Mouse (Mus musculus): ENCODE results near the gene Esrra. TPM values are rescaled to one million over a fixed set of nuclear protein-coding genes. Genes with fewer than 3 reads are reported as not detected.
"Not testable (repeated sequence)": the region's sequence is repeated elsewhere in the genome, so short reads cannot be mapped to it uniquely, and the experiment has no call there.

Gene Esrra
- total RNA-seq, 2 experiments from 2014 or later = 30.4 to 32.7 TPM

- intact Hi-C loops (cut with DNase I) = loop anchor here (5.0 kb wide), 1 partner anchor 44 kb away; no protein-coding TSS in a partner anchor
Measured at GRCm38 (mm10) chr19:6906199-6906598, 15.4 kb downstream of the Esrra start.

GRCm38 (mm10) chr19:6905498-6906159 is 16.0 kb downstream of the Esrra start:
- no peak for DNase-seq
- intact Hi-C loops (cut with DNase I) = loop anchor here (5.0 kb wide), 1 partner anchor 43 kb away; no protein-coding TSS in a partner anchor

More at GRCm38 (mm10) chr19:6906199-6906598, 15.4 kb downstream of the Esrra start:
- no peak for DNase-seq

- intact Hi-C loops (cut with DNase I) = loop anchor here (5.0 kb wide), 1 partner anchor 43 kb away; no protein-coding TSS in a partner anchor
- no peak for DNase-seq
Measured at GRCm38 (mm10) chr19:6904846-6905245, 16.8 kb downstream of the Esrra start.

GRCm38 (mm10) chr19:6903031-6903430 is 18.6 kb downstream of the Esrra start:
- intact Hi-C loops (cut with DNase I) = no loop called here
- DNase-seq = no peak

- intact Hi-C loops (cut with DNase I) = no loop called here
- DNase-seq = no peak
Measured at GRCm38 (mm10) chr19:6899641-6900040, 22.0 kb downstream of the Esrra start.

- DNase-seq; intact Hi-C loops (cut with DNase I): not testable (repeated sequence)
Measured at GRCm38 (mm10) chr19:6895608-6896305, 25.9 kb downstream of the Esrra start.

GRCm38 (mm10) chr19:6893731-6894451 is 27.7 kb downstream of the Esrra start:
- no peak for DNase-seq
- intact Hi-C loops (cut with DNase I) = no loop called here

GRCm38 (mm10) chr19:6892512-6892911 is 29.1 kb downstream of the Esrra start:
- intact Hi-C loops (cut with DNase I) = no loop called here
- DNase-seq = no peak

GRCm38 (mm10) chr19:6877965-6878364 is 43.6 kb downstream of the Esrra start:
- no peak for DNase-seq
- intact Hi-C loops (cut with DNase I) = no loop called here

GRCm38 (mm10) chr19:6876799-6877198 is 44.8 kb downstream of the Esrra start:
- no peak for DNase-seq
- intact Hi-C loops (cut with DNase I) = no loop called here

- no peak for DNase-seq
- intact Hi-C loops (cut with DNase I) = no loop called here
Measured at GRCm38 (mm10) chr19:6875834-6876233, 45.8 kb downstream of the Esrra start.

- intact Hi-C loops (cut with DNase I) = no loop called here
- DNase-seq = no peak
Measured at GRCm38 (mm10) chr19:6874257-6874656, 47.4 kb downstream of the Esrra start.

GRCm38 (mm10) chr19:6872701-6873100 is 48.9 kb downstream of the Esrra start:
- intact Hi-C loops (cut with DNase I) = no loop called here
- DNase-seq = no peak

GRCm38 (mm10) chr19:6871574-6872271 is 49.9 kb downstream of the Esrra start:
- no peak for DNase-seq
- intact Hi-C loops (cut with DNase I) = no loop called here

- DNase-seq = no peak
- intact Hi-C loops (cut with DNase I) = no loop called here
Measured at GRCm38 (mm10) chr19:6869355-6869754, 52.3 kb downstream of the Esrra start.

GRCm38 (mm10) chr19:6861451-6861850 is 60.2 kb downstream of the Esrra start:
- intact Hi-C loops (cut with DNase I) = loop anchor here (5.0 kb wide), 1 partner anchor 46 kb away; the partner anchor contains the start of gene Trmt112
- DNase-seq = no peak

Small RNA genes lying within 50 kb of the gene (microRNA-seq; reads per million reads assigned to microRNA genes)
- gene Mir6990 = 8.7 reads per million, percentile 23 among the genes with 10 or more reads in this experiment

Other genes starting within 250 kb of the Esrra start
- gene Rps6ka4, start 81.2 kb downstream of the Esrra start, total RNA-seq (2021) = 10 to 100 TPM; 22.5 to 23.5 TPM
- under 1 TPM; 0.82 to 0.91 TPM for gene Ccdc88b, start 63.6 kb downstream of the Esrra start, total RNA-seq (2021)
- gene Trmt112, start 12.1 kb downstream of the Esrra start, total RNA-seq (2021) = 10 to 100 TPM; 42.5 to 43.0 TPM
- gene Prdx5, start 11.7 kb downstream of the Esrra start, total RNA-seq (2021) = 100 to 1,000 TPM; 203 to 204 TPM
- gene Catsperz, start 3.6 kb upstream of the Esrra start, total RNA-seq (2021) = 10 to 100 TPM in 1 of 2 experiments, 1 to 10 TPM in 1; 6.2 to 11.1 TPM
- gene Kcnk4, start 12.7 kb upstream of the Esrra start, total RNA-seq (2021) = 10 to 100 TPM; 13.8 to 15.5 TPM
- gene Bad, start 20.0 kb upstream of the Esrra start, total RNA-seq (2021) = 10 to 100 TPM; 46.2 to 47.1 TPM
- gene Gpr137, start 20.7 kb upstream of the Esrra start, total RNA-seq (2021) = 10 to 100 TPM; 56.8 to 63.6 TPM
- gene Ppp1r14b, start 53.2 kb upstream of the Esrra start, total RNA-seq (2021) = 100 to 1,000 TPM; 335 to 369 TPM
- 10 to 100 TPM; 13.7 to 15.1 TPM for gene Plcb3, start 54.7 kb upstream of the Esrra start, total RNA-seq (2021)
- 10 to 100 TPM; 43.7 to 44.4 TPM for gene Fkbp2, start 58.7 kb upstream of the Esrra start, total RNA-seq (2021)
- 10 to 100 TPM; 74.4 to 80.7 TPM for gene Vegfb, start 65.8 kb upstream of the Esrra start, total RNA-seq (2021)
- 10 to 100 TPM; 14.0 to 17.7 TPM for gene Dnajc4, start 70.8 kb upstream of the Esrra start, total RNA-seq (2021)
- 10 to 100 TPM in 1 of 2 experiments, 1 to 10 TPM in 1; 8.9 to 11.5 TPM for gene Nudt22, start 74.3 kb upstream of the Esrra start, total RNA-seq (2021)
- gene Trpt1, start 74.3 kb upstream of the Esrra start, total RNA-seq (2021) = 10 to 100 TPM; 17.6 to 21.4 TPM
- 1 to 10 TPM; 3.2 to 3.4 TPM for gene Fermt3, start 97.7 kb upstream of the Esrra start, total RNA-seq (2021)
- 100 to 1,000 TPM; 127 to 130 TPM for gene Stip1, start 118.2 kb upstream of the Esrra start, total RNA-seq (2021)
- 1 to 10 TPM; 5.5 to 6.3 TPM for gene Macrod1, start 135.0 kb upstream of the Esrra start, total RNA-seq (2021)
- gene Flrt1, start 183.9 kb upstream of the Esrra start, total RNA-seq (2021) = 10 to 100 TPM; 22.4 to 23.5 TPM

Data from left cerebral cortex, postnatal 4 days (tissue).